Mouse (Mus musculus) embryonic fibroblast, embryonic 13.5 days (primary cell): ENCODE data around the gene 1700029F12Rik.

Source experiments
- CTCF ChIP-seq: IDR thresholded peaks from 2 replicates; pipeline ENCODE4 v1.5.1; 2011; ENCODE audit warnings: mild to moderate bottlenecking, control low read depth, low read length, moderate library complexity, borderline replicate concordance; ENCODE audit not compliant: insufficient read depth
- POLR2A ChIP-seq: IDR thresholded peaks from 2 replicates; pipeline ENCODE4 v1.6.1; 2011; ENCODE audit warnings: low read depth, mild to moderate bottlenecking, control low read depth, low read length, moderate library complexity

DNA sequence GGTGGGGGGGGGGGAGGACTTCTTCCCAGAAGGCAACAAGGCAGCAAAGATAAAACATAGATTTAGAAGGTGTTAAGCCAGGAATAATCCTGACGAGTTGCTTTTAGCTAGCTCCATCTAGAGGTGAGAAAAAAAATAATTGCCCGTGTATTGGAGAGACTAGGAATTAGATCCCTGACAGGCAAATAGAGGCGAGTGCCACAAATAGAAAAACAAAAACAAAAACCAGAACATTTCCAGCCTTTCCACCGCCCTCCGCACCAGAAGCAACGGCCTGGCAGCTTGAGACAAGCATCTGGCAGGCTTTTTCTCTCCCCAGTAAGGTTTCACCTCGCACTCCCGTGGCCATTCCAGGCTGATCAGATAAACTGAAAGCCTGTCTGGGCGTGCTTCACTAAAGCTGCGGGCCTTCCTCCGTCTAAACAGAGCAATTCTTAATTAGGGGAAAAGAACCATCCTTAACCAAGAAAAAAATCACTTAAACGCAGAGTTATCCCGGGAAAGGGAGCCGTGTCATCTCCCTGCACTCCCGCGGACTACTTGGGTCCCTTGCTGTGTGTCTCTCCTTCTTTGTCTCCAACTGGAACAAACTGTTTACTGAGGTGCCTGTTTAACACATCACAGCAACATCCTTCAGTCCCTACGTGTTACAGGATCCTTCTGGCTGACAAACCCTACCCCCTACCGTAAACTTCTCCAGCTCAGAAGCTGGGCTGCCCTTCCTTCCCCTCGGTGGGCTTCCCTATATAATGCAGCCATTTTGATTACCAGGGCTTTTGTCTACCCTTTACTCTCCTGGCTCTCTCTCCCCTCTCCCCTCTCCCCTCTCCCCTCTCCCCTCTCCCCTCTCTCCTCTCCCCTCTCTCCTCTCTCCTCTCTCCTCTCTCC lies 25.7 kb downstream of the 1700029F12Rik start:
- no peak for TF ChIP-seq POLR2A
- TF ChIP-seq CTCF, result no peak
